Mouse (Mus musculus): ENCODE measurements around the gene AW011738.

Gene AW011738

GRCm38 (mm10) chr4:156203001-156203412 is at the start of gene AW011738:
TSS of gene AW011738 (plus strand) at chr4:156203304.
- peak; percentile 68 to 72 for DNase-seq

GRCm38 (mm10) chr4:156154771-156155170 is 48.3 kb upstream of the AW011738 start:
- DNase-seq, result no peak

GRCm38 (mm10) chr4:156166477-156166876 is 36.6 kb upstream of the AW011738 start:
- DNase-seq, result no peak

GRCm38 (mm10) chr4:156168611-156169010 is 34.5 kb upstream of the AW011738 start:
- no peak for DNase-seq

GRCm38 (mm10) chr4:156169129-156169528 is 34.0 kb upstream of the AW011738 start:
- no peak for DNase-seq

GRCm38 (mm10) chr4:156171828-156172227 is 31.3 kb upstream of the AW011738 start:
- no peak for DNase-seq

- no peak for DNase-seq
Measured at GRCm38 (mm10) chr4:156177630-156178029, 25.5 kb upstream of the AW011738 start.

- DNase-seq, result no peak
Measured at GRCm38 (mm10) chr4:156183747-156184146, 19.4 kb upstream of the AW011738 start.

GRCm38 (mm10) chr4:156184291-156184954 is 18.7 kb upstream of the AW011738 start:
- no peak for DNase-seq

GRCm38 (mm10) chr4:156185456-156185949 is 17.6 kb upstream of the AW011738 start:
- no peak for DNase-seq

- no peak for DNase-seq
Measured at GRCm38 (mm10) chr4:156185950-156186850, 16.9 kb upstream of the AW011738 start.

GRCm38 (mm10) chr4:156188162-156188810 is 14.8 kb upstream of the AW011738 start:
- no peak for DNase-seq

- DNase-seq, result no peak
Measured at GRCm38 (mm10) chr4:156188811-156189323, 14.2 kb upstream of the AW011738 start.

GRCm38 (mm10) chr4:156192421-156193199 is 10.5 kb upstream of the AW011738 start:
- no peak for DNase-seq

- DNase-seq, result no peak
Measured at GRCm38 (mm10) chr4:156193200-156193590, 9.9 kb upstream of the AW011738 start.

GRCm38 (mm10) chr4:156193906-156194305 is 9.2 kb upstream of the AW011738 start:
- no peak for DNase-seq

GRCm38 (mm10) chr4:156194346-156194745 is 8.8 kb upstream of the AW011738 start:
- no peak for DNase-seq

- DNase-seq, result no peak
Measured at GRCm38 (mm10) chr4:156195927-156196870, 6.9 kb upstream of the AW011738 start.

GRCm38 (mm10) chr4:156197131-156197828 is 5.8 kb upstream of the AW011738 start, which contains the start of gene Agrn:
TSS of gene Agrn (minus strand) at chr4:156197488.
- peak; percentile 57 to 63 for DNase-seq

GRCm38 (mm10) chr4:156197829-156198205 is 5.3 kb upstream of the AW011738 start:
- peak; percentile 68 to 75 for DNase-seq
